Mouse (Mus musculus) ovary, postnatal 36 days (tissue): Measurements from ENCODE around the gene Glp2r.
A peak's percentile ranks its signal among the peaks of the same experiment; 100 is the strongest.

Experiments
- DNase-seq: peaks from one replicate; pipeline ENCODE4 v3.0.0; 2022; ENCODE audit warnings: low spot score, mixed read lengths

Gene Glp2r

DNA sequence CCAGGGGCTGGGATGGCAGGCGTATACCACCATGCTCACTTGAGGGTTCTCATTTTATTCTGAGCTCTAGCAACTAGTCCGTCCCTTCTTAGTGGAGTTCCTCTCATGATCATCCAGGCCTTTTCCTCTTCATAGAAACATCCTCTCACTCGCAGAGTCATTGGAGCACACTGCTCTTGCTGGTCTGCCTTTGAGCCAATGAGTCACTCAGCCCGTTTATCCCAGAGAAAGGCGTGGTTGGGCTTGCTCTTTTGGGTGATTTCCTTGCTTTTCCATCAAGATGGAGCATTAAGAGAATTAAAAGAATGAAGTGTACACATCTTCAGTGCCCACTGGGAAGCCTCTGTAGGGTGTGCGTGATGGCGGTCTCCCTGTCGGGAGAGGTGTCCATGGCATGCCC lies 109.5 kb downstream of the Glp2r start:
- no peak for DNase-seq

DNA sequence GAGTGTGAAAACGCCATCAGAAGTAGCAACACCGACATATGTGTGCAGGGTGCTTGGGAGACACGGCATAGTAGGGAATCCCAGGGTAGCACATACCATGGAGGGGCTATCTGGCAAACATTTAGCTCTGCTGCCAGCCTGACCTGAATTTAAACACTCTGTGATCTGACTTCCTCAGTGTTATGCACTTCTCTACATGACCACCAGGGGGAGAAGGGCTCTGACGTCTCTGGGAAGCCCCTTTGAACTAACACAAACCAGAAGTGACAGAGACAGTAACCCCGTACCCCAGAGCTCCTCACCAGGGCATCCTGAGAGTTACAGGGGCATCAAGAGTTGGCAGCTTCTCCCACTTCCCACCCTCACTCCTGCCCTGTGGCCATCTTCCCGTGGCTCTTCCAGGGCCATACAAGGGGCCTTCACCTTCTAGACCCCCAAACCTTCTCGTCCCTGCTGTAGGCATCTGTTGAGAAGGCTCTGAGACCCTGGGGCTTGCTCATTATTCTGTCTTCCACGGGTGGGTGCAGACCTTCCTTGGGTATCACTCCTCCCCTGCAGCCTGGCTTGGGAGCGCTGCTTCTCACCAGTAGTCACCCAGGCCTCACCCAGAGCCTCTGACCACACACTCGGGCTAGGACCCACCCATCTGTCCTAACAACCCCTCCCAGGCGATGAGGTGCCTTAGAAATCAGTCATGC lies 113.1 kb downstream of the Glp2r start:
- DNase-seq, result no peak

DNA sequence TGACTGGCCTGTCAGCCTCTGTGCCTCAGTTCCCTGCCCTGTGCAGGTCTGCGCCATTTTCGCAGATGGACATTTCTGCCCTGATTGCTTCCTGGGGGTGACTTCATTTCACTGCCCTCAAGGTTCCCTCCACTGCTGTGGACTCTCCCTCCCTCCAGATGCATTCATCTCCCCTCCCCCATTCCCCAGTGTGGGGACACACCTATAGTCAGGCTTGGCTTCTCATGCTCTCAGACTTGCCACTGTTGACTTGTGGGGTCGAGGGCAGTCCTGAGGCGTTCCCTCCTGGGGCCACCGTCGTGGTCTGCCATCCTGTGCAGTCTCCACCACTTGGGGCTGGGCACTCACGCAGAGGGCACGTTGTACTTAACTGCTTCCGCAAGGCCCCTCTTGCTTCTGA lies 114.1 kb downstream of the Glp2r start:
- no peak for DNase-seq

DNA sequence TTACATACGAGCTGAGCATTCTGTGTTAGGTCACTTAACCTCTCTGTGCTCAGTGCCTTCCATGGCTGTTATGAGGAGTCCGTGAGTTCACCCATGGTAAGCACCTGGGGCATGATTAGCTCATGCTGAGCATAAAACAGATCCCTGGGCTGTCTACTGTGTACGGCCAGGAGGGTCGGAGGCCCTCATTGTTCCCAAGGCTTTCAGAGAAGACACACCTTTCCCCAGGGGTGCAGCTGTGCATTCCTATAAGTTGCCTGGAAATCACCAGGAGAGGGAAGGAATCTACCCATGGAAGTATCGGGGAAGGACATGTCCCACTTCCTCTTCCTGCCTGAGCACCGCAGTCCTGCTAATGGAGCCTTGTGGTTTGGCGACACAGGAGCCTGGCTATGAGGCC lies 114.6 kb downstream of the Glp2r start:
- no peak for DNase-seq

- no peak for DNase-seq
Measured at GRCm38 (mm10) chr11:67655236-67655959, 115.6 kb downstream of the Glp2r start.

GRCm38 (mm10) chr11:67654514-67654913 lies 116.4 kb downstream of the Glp2r start:
- no peak for DNase-seq

DNA sequence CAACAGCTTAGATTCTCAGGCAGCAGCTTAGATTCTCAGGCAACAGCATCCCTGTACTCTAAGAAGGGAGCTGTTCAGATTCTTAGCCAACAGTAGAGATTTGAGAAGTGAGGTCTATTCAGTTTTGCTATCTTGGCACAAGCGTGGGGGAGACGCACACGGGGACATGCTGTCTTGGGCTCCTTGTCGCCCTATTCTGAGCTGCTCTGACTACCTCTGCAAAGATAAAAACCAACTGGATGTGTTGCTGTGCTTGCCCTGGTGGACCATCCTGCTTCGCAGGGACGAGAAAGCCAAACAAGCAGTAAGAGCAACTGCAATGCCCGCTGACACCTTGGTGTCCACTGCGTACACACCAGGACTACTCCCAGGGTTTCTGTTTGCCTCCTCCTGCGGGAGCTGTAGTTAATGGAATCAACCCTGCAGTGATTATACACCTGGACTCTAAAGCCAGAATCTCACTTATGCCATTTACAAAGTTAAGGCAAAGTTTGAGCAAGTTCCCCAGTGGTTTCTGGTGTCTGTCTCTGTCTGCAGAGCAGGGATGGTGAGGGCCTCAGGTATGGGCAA lies 117.3 kb downstream of the Glp2r start:
- no peak for DNase-seq

DNA sequence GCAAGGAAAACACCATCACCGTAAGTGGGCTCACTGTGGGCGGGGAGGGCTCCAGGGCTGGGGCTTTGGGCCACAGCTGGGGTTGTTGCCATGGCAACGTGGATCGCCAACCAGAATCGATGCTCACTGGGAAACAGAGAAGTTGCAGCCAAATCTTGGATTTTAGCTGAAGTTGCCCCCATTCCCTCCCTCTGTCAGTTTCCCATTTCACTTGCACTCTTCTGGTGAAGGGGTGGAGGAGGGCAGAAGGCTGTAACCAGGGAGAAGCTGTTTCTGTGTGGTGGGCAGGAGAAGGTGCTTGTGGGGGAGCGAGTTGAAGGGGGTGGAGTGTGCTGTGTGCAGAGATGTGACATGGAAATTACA lies 118.1 kb downstream of the Glp2r start:
- no peak for DNase-seq

DNA sequence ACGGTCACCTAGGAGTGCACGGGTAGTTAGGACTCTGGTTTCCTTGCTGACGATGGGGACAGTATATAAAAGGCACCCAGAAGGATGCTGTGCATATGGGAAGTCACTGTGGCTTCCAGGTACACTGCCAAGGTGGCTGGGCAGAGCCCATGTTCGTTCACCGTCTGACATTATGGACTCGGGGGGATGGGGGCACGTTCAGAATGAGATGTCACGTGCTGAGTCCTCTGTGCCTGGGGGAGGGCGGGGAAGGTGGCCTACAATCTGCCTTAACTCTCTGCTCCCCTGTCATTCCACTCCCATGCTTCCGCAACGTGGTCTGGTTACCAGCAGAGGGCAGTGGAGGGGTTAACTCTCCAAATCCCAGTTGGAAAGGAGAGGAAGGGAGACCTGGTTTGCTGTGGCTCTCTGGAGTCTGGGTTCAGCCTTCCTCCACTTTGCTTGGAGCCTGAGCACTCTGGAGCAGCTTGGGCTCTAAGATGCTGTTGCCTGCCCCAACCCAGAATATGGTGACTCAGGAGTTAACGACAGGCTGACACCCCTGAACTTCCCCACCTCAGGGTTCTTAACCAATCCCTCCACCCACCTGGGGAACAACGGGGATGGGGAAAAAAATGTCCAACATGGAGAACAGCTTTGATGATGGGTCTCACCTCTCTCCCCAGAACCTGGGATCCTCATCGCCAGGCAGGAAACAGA lies 118.6 kb downstream of the Glp2r start:
- no peak for DNase-seq

GRCm38 (mm10) chr11:67651731-67652130 lies 119.2 kb downstream of the Glp2r start:
- no peak for DNase-seq

GRCm38 (mm10) chr11:67649971-67650707 lies 120.8 kb downstream of the Glp2r start:
- no peak for DNase-seq

GRCm38 (mm10) chr11:67648651-67649407 lies 122.1 kb downstream of the Glp2r start:
- DNase-seq, result peak; percentile 13

DNA sequence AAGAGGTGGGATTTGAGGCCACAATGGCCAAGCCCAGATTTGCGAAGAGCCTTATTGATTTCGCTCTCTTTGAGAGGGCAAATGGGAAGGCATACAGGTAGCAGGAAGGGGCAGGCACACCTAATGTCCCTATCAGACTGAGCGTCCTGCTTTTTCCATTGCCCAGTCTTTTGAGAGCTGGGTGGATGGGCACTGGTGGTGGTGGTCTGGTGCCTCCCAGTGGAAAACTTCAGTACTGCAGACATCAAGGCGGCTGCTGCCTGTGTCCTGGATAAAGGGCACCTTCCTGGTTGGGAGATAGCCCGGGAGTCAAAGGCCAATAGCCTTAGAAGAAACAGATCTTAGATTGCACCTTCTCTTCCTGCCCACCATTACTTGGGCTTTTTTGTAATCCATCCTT lies 123.2 kb downstream of the Glp2r start:
- peak; percentile 72 for DNase-seq

DNA sequence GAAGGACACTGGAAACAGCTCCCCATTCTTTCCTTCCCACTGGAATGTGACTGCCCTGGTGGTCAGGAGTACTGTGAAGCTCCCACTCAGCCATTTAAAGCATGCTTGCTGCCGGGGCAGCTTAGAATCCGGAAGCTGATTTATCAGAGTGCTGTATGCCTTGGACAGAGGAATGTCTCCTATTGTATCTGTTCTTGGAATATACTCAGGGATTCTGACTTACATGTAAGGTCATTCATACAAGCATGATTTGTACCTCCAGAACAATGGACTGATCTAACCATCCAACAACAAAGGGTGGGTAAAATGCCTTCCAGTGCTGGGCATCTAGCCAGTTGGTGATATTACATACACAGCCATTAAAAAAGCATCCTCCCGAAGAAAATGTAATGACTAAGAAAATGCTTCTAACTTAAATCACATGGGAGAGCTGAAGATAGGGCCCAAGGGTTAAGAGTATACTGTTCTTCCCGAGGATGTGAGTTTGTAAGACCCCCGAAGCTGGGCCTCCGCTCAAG lies 126.3 kb downstream of the Glp2r start:
- no peak for DNase-seq

DNA sequence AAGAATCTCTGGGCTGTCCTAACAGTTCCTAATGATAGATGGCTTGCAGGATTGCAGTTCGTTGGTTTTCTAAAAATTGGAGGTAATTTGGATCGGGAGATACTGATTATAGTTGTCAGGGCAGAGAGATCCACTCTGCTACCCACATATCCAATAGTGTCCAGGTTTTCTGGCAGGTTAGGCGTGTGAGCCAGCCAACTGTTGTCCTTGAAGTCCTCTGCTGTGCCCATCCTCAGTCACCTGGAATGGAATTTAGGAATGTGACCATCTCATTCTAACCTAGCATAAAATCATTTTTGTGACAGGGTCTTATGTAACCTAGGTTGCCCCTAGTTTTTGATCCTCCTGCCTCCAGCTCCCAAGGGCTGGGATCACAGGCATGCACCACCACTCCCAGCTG lies 127.5 kb downstream of the Glp2r start:
- no peak for DNase-seq

GRCm38 (mm10) chr11:67642835-67643234 lies 128.1 kb downstream of the Glp2r start:
- DNase-seq, result no peak

DNA sequence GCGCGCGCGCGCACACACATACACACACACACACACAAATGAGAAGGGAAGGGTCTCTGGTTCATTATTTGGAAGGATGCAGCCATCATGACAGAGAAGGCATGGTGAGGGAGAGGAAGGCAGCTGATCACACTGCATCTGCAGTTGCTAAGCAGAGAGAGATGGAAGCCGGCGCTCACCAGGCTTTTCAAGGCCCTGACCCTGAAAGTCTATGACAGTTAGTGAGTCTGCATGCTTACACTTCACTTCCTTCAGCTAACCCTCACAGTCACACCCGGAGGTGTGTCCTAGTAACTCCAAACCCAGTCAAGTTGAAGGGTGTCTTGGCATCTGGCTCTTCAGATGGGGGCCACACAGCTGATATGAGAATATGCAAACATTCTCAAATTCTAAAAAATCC lies 128.5 kb downstream of the Glp2r start:
- DNase-seq, result no peak

- DNase-seq, result no peak
Measured at GRCm38 (mm10) chr11:67640299-67640698, 130.7 kb downstream of the Glp2r start.

- no peak for DNase-seq
Measured at GRCm38 (mm10) chr11:67638401-67638800, 132.6 kb downstream of the Glp2r start.

GRCm38 (mm10) chr11:67636905-67637586 lies 133.9 kb downstream of the Glp2r start:
- DNase-seq, result no peak

DNA sequence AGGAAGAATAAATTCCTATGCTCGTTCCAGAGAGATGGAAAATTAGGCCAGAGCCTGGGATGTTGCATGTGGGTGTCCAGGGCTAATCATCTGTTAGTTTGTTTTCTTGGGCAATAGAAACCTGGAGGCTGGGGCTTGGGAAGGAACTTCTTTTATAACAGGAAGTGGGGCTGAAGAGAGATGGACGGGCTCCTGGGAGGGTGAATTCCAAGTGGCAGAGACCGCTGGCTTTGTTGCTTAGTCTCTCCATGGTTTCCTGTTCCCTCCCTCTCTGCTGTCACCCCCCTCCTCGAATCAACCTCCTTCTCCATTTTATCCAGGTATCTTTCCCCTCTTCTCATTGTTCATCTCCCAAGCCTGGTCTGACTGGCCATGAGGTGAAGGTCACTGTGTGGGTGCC lies 134.8 kb downstream of the Glp2r start:
- DNase-seq, result no peak
